In the genomic region with DNA sequence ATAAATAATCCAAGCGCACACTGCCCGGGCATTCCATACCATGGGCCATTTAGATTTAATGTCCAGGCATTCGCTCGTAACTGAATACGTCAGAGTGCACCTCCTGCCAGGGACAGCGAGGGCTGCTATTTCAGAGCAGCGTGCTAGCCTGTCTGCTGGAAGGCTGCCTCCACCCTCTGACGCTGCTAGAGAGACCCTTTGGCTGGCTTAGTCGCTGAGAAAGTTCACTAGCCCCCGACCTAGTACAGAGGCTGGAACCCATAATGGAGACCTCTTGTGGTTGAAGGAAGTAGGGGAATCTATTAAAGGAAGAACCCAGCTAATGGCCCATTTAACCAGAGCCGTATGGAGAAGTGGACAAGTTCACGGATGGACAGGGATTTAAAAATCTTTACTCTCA, we compare ENCODE assay signal across 10 mouse cellular contexts. TPM values are rescaled to one million over a fixed set of nuclear protein-coding genes. Genes with fewer than 3 reads are reported as not detected.
DNase-seq lines count a peak whose midpoint lies in the region; ATAC-seq and TF ChIP-seq lines count a peak whose summit lies in the region.
"Had no signal": no experiment of that assay in that cellular context is flagged by ENCODE, and none has a peak within 500 bp of the region (broad histone marks: within the 10 kb centered on the region; RNA-seq: fewer than 3 reads in every experiment).

No protein-coding gene starts in this region.

- H3K4me1 ChIP-seq in kidney, adult 2 months (ENCODE audit: control insufficient read depth, insufficient read depth, low read length): no peaks in the 10 kb centered on the region
- peaks cover 18% of the 10 kb centered on the region for H3K4me1 ChIP-seq in limb, embryonic 15.5 days

- 13% methylated on average over 12 of the region's 12 CpGs for WGBS in kidney, adult 2 months
- 18% methylated on average over 12 of the region's 12 CpGs for WGBS in limb, embryonic 15.5 days

- no peaks in the 10 kb centered on the region for H3K9me3 ChIP-seq in limb, embryonic 15.5 days

- no peak for TF ChIP-seq POLR2A in kidney, adult 2 months (IDR thresholded peaks at IDR 0.05; ENCODE audit: low read depth, low read length)

- peak overlapping the region; percentile 16; the same call in 1 of the 2 replicates for H3K4me3 ChIP-seq in kidney, adult 2 months (ENCODE audit: insufficient read depth, low read depth, low read length)
- H3K4me3 ChIP-seq in limb, embryonic 15.5 days: peak overlapping the region; percentile 25

- TF ChIP-seq CTCF in kidney, adult 2 months (conservative IDR thresholded peaks at IDR 0.05; ENCODE audit: insufficient read depth, insufficient read length, low read depth, low read length): no peak

- H3K27ac ChIP-seq in kidney, adult 2 months (ENCODE audit: insufficient read depth, low read depth, low read length): no peak overlapping the region
- H3K27ac ChIP-seq in limb, embryonic 15.5 days: no peak overlapping the region

- ATAC-seq in limb, embryonic 15.5 days (ENCODE audit: insufficient number of reproducible peaks, low FRiP score, low TSS enrichment, low read depth): 0 out of 2 replicates have a peak, but pooled peaks have one; percentile 36
- no peak for ATAC-seq in activated CD4-positive, CD25-positive, alpha-beta regulatory T cell, adult 4 months
- no peak for ATAC-seq in erythroblast, adult 5-6 weeks (replicated peaks; ENCODE audit: low FRiP score, poor library complexity, severe bottlenecking)

- H3K36me3 ChIP-seq in kidney, adult 2 months (ENCODE audit: control insufficient read depth, insufficient read depth, low read length): no peaks in the 10 kb centered on the region
- no peaks in the 10 kb centered on the region for H3K36me3 ChIP-seq in limb, embryonic 15.5 days

- H3K4me2 ChIP-seq in limb, embryonic 15.5 days: peak overlapping the region; percentile 40

- no peak for DNase-seq in kidney, adult 2 months
- no peak for DNase-seq in kidney, postnatal 10 days
- DNase-seq in R1 (ENCODE audit: low read depth, low spot score): peak; percentile 69
- DNase-seq in gastrocnemius, postnatal 25 days: peak; percentile 73
- DNase-seq in left cerebral cortex, postnatal 14 days (ENCODE audit: low spot score in 2 of 2): no peak
- DNase-seq: lung, postnatal 4 days; thymus, postnatal 25 days had no signal

- H3K27me3 ChIP-seq in kidney, adult 2 months (replicated peaks; ENCODE audit: control insufficient read depth, insufficient read depth, low read length): no peaks in the 10 kb centered on the region
- peaks cover 3% of the 10 kb centered on the region; the same call in 1 of the 2 replicates for H3K27me3 ChIP-seq in limb, embryonic 15.5 days

- intact Hi-C loops in left cerebral cortex, postnatal 14 days (cut with DNase I): no loop called here

- H3K9ac ChIP-seq in limb, embryonic 15.5 days: no peak overlapping the region

RNA-seq across cellular contexts. Expression of a gene that starts 49.2 kb away (rescaled TPM):
- polyA plus RNA-seq in kidney, adult 2 months (2012; rRNA removed): 4.3 and 4.5 TPM in 2 replicates
- 10 to 100 TPM; 51.0 to 79.9 TPM for total RNA-seq in gastrocnemius, postnatal 25 days (2021)
- polyA plus RNA-seq in limb, embryonic 15.5 days (2015; fragmentation: Nextera tagmentation; extraction: Ambion mirVana): 4.0 and 4.9 TPM in 2 replicates
- polyA plus RNA-seq in activated CD4-positive, CD25-positive, alpha-beta regulatory T cell, adult 4 months (2017; shearing (Covaris generic)): under 1 TPM; 0.24 to 0.41 TPM
- not detected in 2 replicates for total RNA-seq in erythroblast, adult 5-6 weeks (2015; ENCODE audit: low replicate concordance)
- not detected in 2 replicates for total RNA-seq in erythroblast, adult 5-6 weeks (2017; ENCODE audit: low replicate concordance)
- total RNA-seq in left cerebral cortex, postnatal 14 days (2021): 1 to 10 TPM; 2.9 to 3.8 TPM

Comparison
In these comparisons a context has a peak if more than half of its experiments do, and no peak if none do; other contexts are left out.
1. DNase-seq: peak in R1 (single experiment) and gastrocnemius, postnatal 25 days (single experiment); none in kidney, adult 2 months (single experiment), kidney, postnatal 10 days (single experiment) and left cerebral cortex, postnatal 14 days (0 of 2).
2. RNA of a gene that starts 49.2 kb away (total RNA-seq): 51.0 to 79.9 TPM in gastrocnemius, postnatal 25 days; 2.9 to 3.8 TPM in left cerebral cortex, postnatal 14 days and not detected in erythroblast, adult 5-6 weeks; every median in the first group is over 10 times any median in the second.